Mouse (Mus musculus): ENCODE data around the gene Qtrt1.

- TF ChIP-seq CTCF (IDR thresholded peaks at IDR 0.05; ENCODE audit: low read depth, low read length) (no peak), POLR2A (IDR thresholded peaks at IDR 0.05; ENCODE audit: insufficient read depth, low read length) (no peak), EP300 (IDR thresholded peaks at IDR 0.05; ENCODE audit: insufficient read depth, low read depth, low read length) (no peak)
Measured at GRCm38 (mm10) chr9:21463138-21463590, 51.5 kb downstream of the Qtrt1 start.
